Mouse (Mus musculus) bone marrow macrophage, adult 2 months (primary cell): Measurements from ENCODE around the gene Cbfa2t3. TPM values are rescaled to one million over a fixed set of nuclear protein-coding genes. Genes with fewer than 3 reads are reported as not detected.

Experiments
- H3K27ac ChIP-seq: 2 replicates; pipeline ENCODE4 v1.5.1; 2012; ENCODE audit warnings: low read depth, low read length; ENCODE audit not compliant: insufficient read depth
- H3K4me1 ChIP-seq: 2 replicates; pipeline ENCODE4 v1.6.1; 2012; ENCODE audit warnings: low read length; ENCODE audit not compliant: control insufficient read depth, insufficient read depth
- H3K4me3 ChIP-seq: 2 replicates; pipeline ENCODE4 v1.5.1; 2012; ENCODE audit warnings: mild to moderate bottlenecking, low read length, moderate library complexity; ENCODE audit not compliant: insufficient read depth
- CTCF ChIP-seq: IDR thresholded peaks from 2 replicates; pipeline ENCODE4 v1.5.1; 2012; ENCODE audit warnings: low read depth, mild to moderate bottlenecking, low read length, moderate library complexity
- POLR2A ChIP-seq: IDR thresholded peaks from 2 replicates; pipeline ENCODE4 v1.6.1; 2012; ENCODE audit warnings: mild to moderate bottlenecking, low read depth, low read length, borderline replicate concordance
- polyA plus RNA-seq: library from polyadenylated mRNA; stranded (reverse); fragments of >200 nt; gene quantifications from 2 replicates; pipeline ENCODE4 v1.2.4, GENCODE M21; 2012; ENCODE audit not compliant: missing spikeins, insufficient read depth, insufficient read length

The Cbfa2t3 gene
- polyA plus RNA-seq, 1 experiment: 0.95 TPM

- no peak overlapping the region for H3K27ac ChIP-seq
- TF ChIP-seq POLR2A (no peak), CTCF (no peak)
- no peaks in the 10 kb centered on the region for H3K4me1 ChIP-seq
- no peak overlapping the region for H3K4me3 ChIP-seq
Measured at GRCm38 (mm10) chr8:122618660-122619378, 80.1 kb downstream of the Cbfa2t3 start.

DNA sequence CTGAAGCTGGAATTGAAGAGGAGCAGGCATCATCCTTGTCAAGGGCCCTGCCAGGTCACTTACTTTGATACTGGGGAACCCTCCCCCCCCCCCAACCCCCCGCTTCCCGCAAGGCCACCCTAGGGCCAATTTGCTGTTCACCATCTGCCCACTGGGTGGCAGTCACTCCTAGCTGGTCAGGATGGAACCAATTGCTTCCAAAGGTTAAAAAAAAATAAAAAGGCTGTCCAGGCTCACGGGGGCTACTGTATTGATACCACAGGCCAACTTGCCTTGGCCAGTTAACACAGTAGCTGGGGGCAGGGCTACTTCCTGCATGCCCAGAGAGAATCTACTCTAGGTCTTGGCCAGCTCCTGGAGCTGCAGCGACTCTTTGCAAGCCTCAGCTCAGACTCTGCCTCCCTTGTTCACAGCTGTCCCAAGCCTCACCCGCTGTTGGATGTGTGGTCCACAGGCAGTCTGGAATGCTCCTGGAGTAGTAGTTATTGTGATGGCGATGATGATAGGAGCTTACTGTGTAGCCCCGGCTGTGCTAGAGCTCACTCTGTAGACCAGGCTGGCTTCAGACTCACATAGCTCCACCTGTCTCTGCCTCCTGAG is 80.9 kb downstream of the Cbfa2t3 start:
- no peak for TF ChIP-seq POLR2A
- TF ChIP-seq CTCF: no peak

DNA sequence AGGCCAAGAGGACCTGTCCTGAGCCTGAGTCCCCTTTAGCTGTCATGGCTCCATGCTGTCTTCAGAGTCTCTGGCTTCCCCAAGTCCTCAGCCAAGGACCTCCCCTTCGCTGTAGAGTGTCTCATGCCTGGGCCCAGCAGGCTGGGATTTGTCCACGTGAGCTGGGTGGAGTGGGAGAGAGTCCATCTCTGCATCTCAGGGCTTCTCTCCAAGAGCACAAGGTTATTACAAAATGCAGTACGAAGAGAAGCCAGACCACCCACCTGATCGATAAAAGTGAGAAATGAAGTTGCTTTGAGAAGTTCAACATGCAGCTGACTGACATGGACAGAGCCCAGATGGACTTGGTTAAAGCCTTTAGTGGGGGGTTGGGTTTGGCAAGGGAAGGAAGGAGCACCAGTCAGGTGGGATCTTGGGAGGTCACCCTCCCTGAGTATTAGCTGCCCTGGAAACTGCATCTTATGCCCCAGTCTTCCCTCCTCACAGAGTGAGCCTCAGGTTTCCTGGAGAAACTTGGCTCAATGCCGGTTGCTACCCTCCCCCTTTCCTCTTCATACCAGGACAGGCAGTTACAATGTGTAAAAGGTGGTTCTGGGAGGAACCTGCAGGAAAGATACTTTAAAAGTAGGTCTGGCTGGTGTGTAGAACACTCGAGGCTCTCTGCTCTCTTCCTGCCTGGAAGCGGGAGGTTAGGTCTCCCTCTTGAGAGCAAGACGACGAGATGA is 82.6 kb downstream of the Cbfa2t3 start:
- Histone ChIP-seq H3K4me1 (peaks cover 5% of the 10 kb centered on the region; the same call in 1 of the 2 replicates), H3K27ac (no peak overlapping the region), H3K4me3 (no peak overlapping the region)
- TF ChIP-seq CTCF: no peak

More for the DNA sequence above, 80.9 kb downstream of the Cbfa2t3 start:
- Histone ChIP-seq H3K4me3 (no peak overlapping the region), H3K27ac (no peak overlapping the region), H3K4me1 (no peaks in the 10 kb centered on the region)

GRCm38 (mm10) chr8:122611295-122612133 is 87.4 kb downstream of the Cbfa2t3 start, which contains the start of the genes Galns and Trappc2l:
TSS of gene Galns (minus strand) at chr8:122611463.
TSS of gene Trappc2l (plus strand) at chr8:122611640.
- peak within 1 kb of the TSS; percentile 81 for H3K4me3 ChIP-seq
- peaks cover 13% of the 10 kb centered on the region for H3K4me1 ChIP-seq
- peak within 1 kb of the TSS; percentile 85 for H3K27ac ChIP-seq
- TF ChIP-seq CTCF: no peak
- TF ChIP-seq POLR2A: 0 out of 2 replicates have a peak, but pooled peaks have one; percentile 37

GRCm38 (mm10) chr8:122610612-122611277 is 88.2 kb downstream of the Cbfa2t3 start:
- Histone ChIP-seq H3K27ac (peak overlapping the region; percentile 46), H3K4me1 (peaks cover 13% of the 10 kb centered on the region), H3K4me3 (peak overlapping the region; percentile 81)
- TF ChIP-seq CTCF (no peak), POLR2A (no peak)

DNA sequence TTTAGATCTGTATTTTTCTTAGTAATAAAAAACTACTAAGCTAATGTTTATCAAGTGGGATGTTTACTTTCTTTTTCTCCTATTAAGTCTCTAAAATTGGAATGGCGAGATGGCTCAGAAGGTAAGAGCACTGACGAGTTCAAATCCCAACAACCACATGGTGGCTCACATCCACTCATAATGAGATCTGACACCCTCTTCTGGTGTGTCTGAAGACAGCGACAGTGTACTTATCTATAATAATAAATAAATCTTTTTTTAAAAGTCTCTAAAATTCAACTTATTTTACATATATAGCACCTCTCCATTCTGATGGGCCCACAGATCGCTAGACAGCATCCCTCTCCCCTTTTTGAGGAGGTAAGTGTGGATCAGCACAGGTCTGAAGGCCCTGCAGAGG is 88.7 kb downstream of the Cbfa2t3 start:
- H3K4me1 ChIP-seq: peaks cover 17% of the 10 kb centered on the region
- H3K27ac ChIP-seq: no peak overlapping the region
- H3K4me3 ChIP-seq: peak overlapping the region; percentile 34
- TF ChIP-seq CTCF (no peak), POLR2A (no peak)

DNA sequence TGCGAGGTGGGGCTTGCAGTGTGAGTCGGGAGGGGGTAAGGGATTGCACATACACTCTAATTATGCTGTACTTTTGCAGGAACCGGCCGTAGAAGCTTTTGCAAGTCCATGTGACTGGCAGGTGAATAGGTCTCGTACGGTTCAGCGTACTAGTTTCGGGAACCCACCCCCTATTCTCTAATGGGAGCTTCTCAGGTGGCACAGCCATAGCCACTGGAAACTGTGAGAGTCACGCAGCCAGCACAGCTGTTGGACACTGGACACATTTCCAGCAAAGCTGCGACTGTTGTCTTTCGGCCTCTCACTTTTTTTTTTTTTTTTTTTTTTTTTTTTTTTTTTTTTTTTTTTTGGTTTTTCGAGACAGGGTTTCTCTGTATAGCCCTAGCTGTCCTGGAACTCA is 92.1 kb downstream of the Cbfa2t3 start:
- TF ChIP-seq CTCF (no peak), POLR2A (no peak)
- H3K27ac ChIP-seq: no peak overlapping the region
- peaks cover 24% of the 10 kb centered on the region for H3K4me1 ChIP-seq
- no peak overlapping the region for H3K4me3 ChIP-seq

DNA sequence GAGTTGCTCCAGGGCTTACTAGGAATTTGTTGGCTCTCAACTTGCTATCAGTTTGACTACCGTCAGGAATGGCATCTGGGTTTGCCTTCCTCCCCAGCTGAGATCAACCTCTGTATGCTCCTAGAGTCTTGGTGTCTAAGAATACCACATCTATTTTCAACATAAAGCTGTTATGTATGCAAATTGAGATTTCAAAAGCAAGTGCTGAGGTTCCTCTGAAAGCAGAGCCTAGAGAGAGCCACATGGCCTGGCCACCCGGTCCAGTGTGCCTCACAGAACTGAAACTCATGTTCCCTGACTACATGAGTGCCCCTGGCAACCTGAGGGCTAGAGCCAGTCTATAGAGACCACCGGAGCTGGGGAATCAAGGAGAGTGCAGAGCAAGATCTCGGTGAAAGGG is 93.5 kb downstream of the Cbfa2t3 start:
- H3K4me3 ChIP-seq: no peak overlapping the region
- peak overlapping the region; percentile 59 for H3K27ac ChIP-seq
- no peak for TF ChIP-seq CTCF
- TF ChIP-seq POLR2A: no peak
- H3K4me1 ChIP-seq: peaks cover 24% of the 10 kb centered on the region

DNA sequence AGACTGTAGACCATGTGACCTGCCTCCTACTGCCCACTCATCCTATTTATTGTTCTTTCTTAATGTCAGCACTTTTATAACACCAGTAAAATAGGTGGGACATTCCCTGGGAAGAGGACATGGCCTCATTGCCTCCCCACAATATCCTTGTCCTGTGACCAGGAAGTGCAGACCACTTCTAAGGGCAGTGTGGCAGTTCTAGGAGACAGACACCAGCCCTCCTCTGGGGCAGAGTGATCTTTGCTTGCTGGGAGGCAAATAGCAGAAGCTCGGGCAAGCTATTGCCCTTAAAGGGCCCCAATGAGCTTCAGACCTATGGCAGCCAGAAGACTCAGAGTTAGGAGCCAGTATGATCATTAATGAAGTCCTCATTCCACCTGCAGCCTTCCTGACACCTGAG is 94.3 kb downstream of the Cbfa2t3 start:
- Histone ChIP-seq H3K4me1 (peaks cover 20% of the 10 kb centered on the region), H3K27ac (peak overlapping the region; percentile 59), H3K4me3 (no peak overlapping the region)
- no peak for TF ChIP-seq CTCF
- TF ChIP-seq POLR2A: no peak
